Mouse (Mus musculus) intestine, embryonic 16.5 days (tissue): Measurements from ENCODE around the gene Tec. TPM values are rescaled to one million over a fixed set of nuclear protein-coding genes. Genes with fewer than 3 reads are reported as not detected.

Experiments
- ATAC-seq: fragments of 200-750 bp; cut with Nextera tagmentation; 2 replicates; pipeline ENCODE4 v1.8.0; 2017; ENCODE audit warnings: moderate TSS enrichment, moderate library complexity
- H3K27ac ChIP-seq: fragments of 300-500 bp; sonication (generic); 2 replicates; pipeline ENCODE4 v1.5.1; 2014; ENCODE audit warnings: mild to moderate bottlenecking, low read length
- H3K27me3 ChIP-seq: fragments of 300-500 bp; sonication (generic); replicated peaks from 2 replicates; pipeline ENCODE4 v1.6.1; 2014; ENCODE audit warnings: low read length, control low read depth, mixed read lengths; ENCODE audit not compliant: control insufficient read depth, insufficient read depth
- H3K36me3 ChIP-seq: fragments of 300-500 bp; sonication (generic); 2 replicates; pipeline ENCODE4 v1.6.1; 2014; ENCODE audit warnings: low read length, control low read depth; ENCODE audit not compliant: control insufficient read depth, insufficient read depth
- H3K4me1 ChIP-seq: fragments of 300-500 bp; sonication (generic); 2 replicates; pipeline ENCODE4 v1.6.1; 2014; ENCODE audit warnings: low read length, control low read depth, mixed read lengths; ENCODE audit not compliant: control insufficient read depth, insufficient read depth
- H3K4me2 ChIP-seq: fragments of 300-500 bp; sonication (generic); 2 replicates; pipeline ENCODE4 v1.6.1; 2014; ENCODE audit warnings: low read depth, low read length, control low read depth
- H3K4me3 ChIP-seq: fragments of 300-500 bp; sonication (generic); 2 replicates; pipeline ENCODE4 v1.5.1; 2014; ENCODE audit warnings: mild to moderate bottlenecking, low read length
- H3K9ac ChIP-seq: fragments of 300-500 bp; sonication (generic); 2 replicates; pipeline ENCODE4 v1.6.1; 2014; ENCODE audit warnings: low read depth, low read length
- H3K9me3 ChIP-seq: fragments of 300-500 bp; sonication (generic); 2 replicates; pipeline ENCODE4 v1.6.1; 2016; ENCODE audit warnings: low read length, control low read depth; ENCODE audit not compliant: control insufficient read depth
- WGBS: fragments of 180-500 bp; shearing (Covaris S2); extraction: QIAGEN DNeasy Blood & Tissue Kit; methylation state at CpG from one replicate; pipeline ENCODE4 v1.1.7; 2014; 5-methylcytosine and 5-hydroxymethylcytosine counted together
- polyA plus RNA-seq: library from polyadenylated mRNA; unstranded; fragments of >200 nt; fragmentation: Nextera tagmentation; extraction: Ambion mirVana; gene quantifications from 2 replicates; pipeline ENCODE4 v1.2.1, GENCODE M21; 2015

Gene Tec
- polyA plus RNA-seq, 1 experiment from 2014 or later = 14.9 TPM

DNA sequence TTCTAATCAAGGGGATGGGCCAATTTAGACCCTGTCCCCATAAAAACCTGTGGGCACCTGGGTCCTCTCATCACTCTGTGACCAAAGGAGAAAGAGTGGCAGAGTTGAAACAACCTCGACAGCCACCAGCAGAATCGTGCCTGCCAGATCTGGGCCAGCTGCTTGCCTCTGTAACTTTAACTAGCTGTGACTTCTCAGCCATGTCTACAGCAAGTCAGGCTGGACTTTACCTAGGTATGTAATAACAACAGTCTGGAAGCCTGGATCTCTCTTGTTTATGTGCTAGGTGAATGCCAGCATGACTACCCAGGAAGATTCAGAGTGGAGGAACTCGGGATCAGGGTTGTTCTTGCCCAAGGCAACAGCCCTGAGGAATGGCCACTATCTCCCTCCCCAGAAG is 83.6 kb downstream of the Tec start:
- Histone ChIP-seq H3K27ac (no peak overlapping the region), H3K36me3 (no peaks in the 10 kb centered on the region), H3K4me2 (no peak overlapping the region), H3K27me3 (no peaks in the 10 kb centered on the region), H3K9ac (no peak overlapping the region), H3K4me1 (no peaks in the 10 kb centered on the region), H3K9me3 (no peaks in the 10 kb centered on the region), H3K4me3 (no peak overlapping the region)
- WGBS = 76% methylated on average over 3 of the region's 3 CpGs
- no peak for ATAC-seq

DNA sequence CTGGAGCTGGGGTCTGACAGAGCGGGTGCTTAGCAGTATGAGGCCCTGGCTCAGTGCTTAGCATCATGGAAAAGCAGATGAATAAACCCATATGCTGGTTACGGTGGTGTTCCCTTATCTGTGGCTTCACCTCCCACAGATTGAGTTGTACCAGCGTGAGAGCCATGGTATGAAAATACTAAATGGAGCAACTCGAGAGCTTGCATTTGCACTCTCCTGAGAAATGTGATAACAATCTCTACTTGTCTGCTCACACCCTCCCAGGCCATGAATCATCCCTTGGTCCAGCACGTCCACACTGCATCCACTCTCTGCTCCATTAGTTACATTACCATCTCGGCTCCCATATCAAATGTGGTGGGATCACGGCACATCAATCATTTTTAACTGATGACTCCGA is 84.3 kb downstream of the Tec start:
- H3K9me3 ChIP-seq = no peaks in the 10 kb centered on the region
- no peak overlapping the region for H3K4me2 ChIP-seq
- H3K27me3 ChIP-seq = no peaks in the 10 kb centered on the region
- H3K4me3 ChIP-seq = no peak overlapping the region
- no peaks in the 10 kb centered on the region for H3K36me3 ChIP-seq
- H3K9ac ChIP-seq = no peak overlapping the region
- no peak overlapping the region for H3K27ac ChIP-seq
- no peak for ATAC-seq
- WGBS = 75% methylated on average over 8 of the region's 8 CpGs
- H3K4me1 ChIP-seq = no peaks in the 10 kb centered on the region

DNA sequence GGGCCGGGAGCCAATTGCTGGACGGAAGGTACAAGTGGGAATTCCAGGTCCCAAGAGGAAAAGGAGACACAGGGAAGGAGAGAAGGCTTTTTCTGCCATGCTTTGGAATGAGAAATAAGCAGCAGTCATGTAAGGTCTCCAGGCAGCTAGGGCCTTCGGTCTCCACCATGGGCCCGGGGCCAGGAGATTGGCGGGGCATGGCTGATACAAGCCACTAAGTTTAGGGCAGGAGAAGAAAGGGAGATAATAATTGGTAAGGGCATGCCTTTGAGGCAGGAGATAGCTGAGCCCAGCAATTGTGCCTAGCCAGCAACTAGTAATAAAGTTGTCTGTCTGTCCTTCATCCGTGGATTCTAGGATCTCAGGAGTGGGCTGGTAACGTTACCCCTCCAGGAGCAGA is 85.2 kb downstream of the Tec start:
- whole genome bisulfite sequencing = 91% methylated on average over 7 of the region's 7 CpGs
- Histone ChIP-seq H3K36me3 (no peaks in the 10 kb centered on the region), H3K27me3 (no peaks in the 10 kb centered on the region), H3K4me3 (no peak overlapping the region), H3K9me3 (no peaks in the 10 kb centered on the region), H3K27ac (no peak overlapping the region), H3K4me2 (no peak overlapping the region), H3K4me1 (no peaks in the 10 kb centered on the region), H3K9ac (no peak overlapping the region)
- no peak for ATAC-seq

DNA sequence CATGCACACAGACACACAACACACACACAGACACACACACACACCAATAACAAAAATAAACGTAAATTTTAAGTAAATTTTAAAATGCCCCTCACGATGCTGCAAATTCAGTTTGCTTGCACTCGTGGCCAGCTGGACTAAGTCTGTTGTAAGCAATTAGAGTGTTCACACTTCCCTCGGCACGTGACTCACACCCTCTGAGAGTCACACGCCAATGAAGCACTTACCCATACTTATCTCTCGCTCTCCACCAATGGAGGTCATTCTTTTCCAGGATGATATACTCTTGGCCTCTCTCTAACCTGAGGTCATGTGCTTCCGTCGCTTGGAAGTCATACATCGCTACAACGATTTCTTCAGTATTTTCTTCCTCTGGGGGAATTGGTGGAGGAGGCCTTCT is 86.5 kb downstream of the Tec start:
- H3K4me2 ChIP-seq = no peak overlapping the region
- no peaks in the 10 kb centered on the region for H3K9me3 ChIP-seq
- no peak for ATAC-seq
- no peaks in the 10 kb centered on the region for H3K27me3 ChIP-seq
- WGBS = 78% methylated on average over 11 of the region's 11 CpGs
- no peaks in the 10 kb centered on the region for H3K36me3 ChIP-seq
- H3K27ac ChIP-seq = no peak overlapping the region
- no peak overlapping the region for H3K4me3 ChIP-seq
- H3K4me1 ChIP-seq = no peaks in the 10 kb centered on the region
- H3K9ac ChIP-seq = no peak overlapping the region

DNA sequence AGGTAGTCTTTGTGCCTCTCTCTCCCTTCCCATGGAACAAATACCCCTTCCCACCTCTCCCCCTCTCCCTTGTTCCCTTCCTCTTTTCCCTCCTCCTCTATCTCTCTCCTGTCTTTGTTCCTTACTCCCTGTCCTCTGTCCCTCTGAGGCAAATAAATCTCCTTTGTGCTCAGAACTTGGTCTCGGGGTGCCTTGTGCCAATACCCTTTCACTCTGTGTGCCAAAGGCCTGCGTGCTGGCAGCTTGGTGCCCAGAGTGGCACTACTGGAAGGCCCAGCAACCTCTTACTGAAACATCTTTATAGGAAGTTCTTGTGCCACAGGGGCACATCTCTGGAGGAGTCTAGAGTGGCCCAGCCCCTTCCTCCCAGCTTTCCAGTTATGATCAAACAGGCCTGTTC is 91.7 kb downstream of the Tec start:
- no peak overlapping the region for H3K27ac ChIP-seq
- no peak for ATAC-seq
- no peaks in the 10 kb centered on the region for H3K36me3 ChIP-seq
- H3K4me2 ChIP-seq = no peak overlapping the region
- H3K4me3 ChIP-seq = no peak overlapping the region
- H3K9ac ChIP-seq = no peak overlapping the region
- no peaks in the 10 kb centered on the region for H3K4me1 ChIP-seq
- H3K27me3 ChIP-seq = no peaks in the 10 kb centered on the region
- 88% methylated on average over 2 of the region's 2 CpGs for WGBS
- no peaks in the 10 kb centered on the region for H3K9me3 ChIP-seq

DNA sequence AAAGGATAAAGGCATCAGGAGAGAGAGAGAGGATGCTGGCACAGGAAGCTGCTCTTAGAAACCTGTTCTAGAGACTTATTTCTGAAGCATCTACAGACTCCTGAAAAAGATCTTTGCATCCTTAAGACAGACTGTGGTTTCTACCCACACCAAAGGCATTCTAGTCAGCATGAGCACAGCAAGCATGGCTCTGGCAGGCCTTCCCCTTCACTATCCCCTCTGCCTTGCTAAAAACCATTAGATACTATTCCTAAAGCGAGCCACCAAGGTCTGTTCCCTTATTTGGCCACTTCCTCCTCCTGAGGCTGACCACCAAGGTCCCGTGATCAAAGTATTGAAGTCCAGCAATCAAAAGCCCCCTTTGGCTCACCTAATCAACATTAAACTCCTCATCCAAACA is 92.2 kb downstream of the Tec start:
- ATAC-seq = no peak
- Histone ChIP-seq H3K27ac (no peak overlapping the region), H3K9me3 (no peaks in the 10 kb centered on the region), H3K4me2 (no peak overlapping the region), H3K9ac (no peak overlapping the region), H3K4me3 (no peak overlapping the region), H3K4me1 (no peaks in the 10 kb centered on the region), H3K36me3 (no peaks in the 10 kb centered on the region), H3K27me3 (no peaks in the 10 kb centered on the region)
- 85% methylated on average over 2 of the region's 2 CpGs for WGBS

DNA sequence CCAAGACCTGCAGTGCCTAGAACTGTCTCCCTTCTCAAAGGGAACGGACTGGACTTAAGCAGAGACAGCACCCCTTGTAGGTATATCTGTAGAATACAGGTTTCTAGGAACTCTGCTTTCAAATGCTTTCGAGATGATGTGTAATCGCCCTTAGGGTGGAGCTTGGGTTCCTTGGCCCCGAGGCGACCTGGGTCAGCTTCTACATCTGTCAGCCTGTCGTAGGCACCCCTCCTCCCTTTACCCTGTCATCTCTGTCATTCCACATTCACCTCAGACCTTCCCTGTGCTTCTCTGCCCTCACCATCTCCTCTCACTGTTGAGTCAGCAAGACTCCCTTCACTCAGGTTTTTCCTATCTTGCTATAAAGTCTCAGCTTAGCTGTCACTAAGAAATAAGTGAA is 98.4 kb downstream of the Tec start:
- 55% methylated on average over 6 of the region's 6 CpGs for WGBS
- no peaks in the 10 kb centered on the region for H3K36me3 ChIP-seq

DNA sequence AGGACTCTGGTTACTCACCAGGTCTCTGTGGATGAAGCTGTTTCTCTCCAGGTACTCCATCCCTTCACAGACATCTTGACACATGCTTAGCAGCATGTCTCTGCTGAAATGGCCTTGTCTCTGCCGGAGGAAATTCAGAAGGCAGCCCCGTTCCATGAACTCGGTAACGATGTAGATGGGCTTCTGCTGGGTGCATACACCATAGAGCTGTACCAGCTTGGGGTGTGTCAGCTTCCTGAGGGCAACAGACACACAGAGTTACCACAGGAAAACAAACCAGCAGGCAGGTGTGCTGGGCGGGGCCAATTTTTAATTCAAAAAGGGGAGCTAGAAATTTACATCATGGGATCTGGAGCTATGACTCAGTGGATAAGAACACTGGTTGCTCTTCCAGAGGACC is 104.7 kb downstream of the Tec start:
- Histone ChIP-seq H3K36me3 (no peaks in the 10 kb centered on the region), H3K27ac (no peak overlapping the region), H3K4me2 (no peak overlapping the region), H3K9ac (no peak overlapping the region), H3K4me3 (no peak overlapping the region), H3K27me3 (no peaks in the 10 kb centered on the region), H3K4me1 (no peaks in the 10 kb centered on the region; the same call in 1 of the 2 replicates), H3K9me3 (no peaks in the 10 kb centered on the region)
- no peak for ATAC-seq
- WGBS = 84% methylated on average over 5 of the region's 5 CpGs

More for the DNA sequence above, 98.4 kb downstream of the Tec start:
- no peak for ATAC-seq
- Histone ChIP-seq H3K4me2 (no peak overlapping the region), H3K9ac (no peak overlapping the region), H3K4me3 (no peak overlapping the region), H3K27ac (no peak overlapping the region), H3K27me3 (no peaks in the 10 kb centered on the region), H3K9me3 (no peaks in the 10 kb centered on the region), H3K4me1 (no peaks in the 10 kb centered on the region)

DNA sequence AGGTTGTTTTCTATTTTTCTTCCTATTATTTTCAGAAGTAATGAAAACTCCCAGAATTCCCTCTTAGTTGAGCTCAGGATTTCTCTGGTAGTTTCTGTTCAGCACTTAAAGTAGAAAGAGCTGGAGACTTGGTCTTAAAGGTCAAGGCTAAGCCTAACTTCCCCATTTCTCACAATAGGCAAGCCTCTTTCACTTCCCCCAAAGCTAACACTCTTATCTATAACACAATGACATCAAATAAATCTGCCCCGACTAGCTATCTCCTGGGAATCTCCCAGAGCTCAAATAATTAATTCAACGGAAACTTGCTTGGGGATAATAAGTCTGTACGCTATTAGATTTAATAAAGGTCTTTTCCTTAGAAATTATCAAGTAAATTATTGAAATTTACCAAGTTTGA is 105.3 kb downstream of the Tec start:
- Histone ChIP-seq H3K9me3 (no peaks in the 10 kb centered on the region), H3K4me1 (no peaks in the 10 kb centered on the region; the same call in 1 of the 2 replicates), H3K4me3 (no peak overlapping the region), H3K9ac (no peak overlapping the region), H3K27me3 (no peaks in the 10 kb centered on the region), H3K36me3 (no peaks in the 10 kb centered on the region), H3K27ac (no peak overlapping the region), H3K4me2 (no peak overlapping the region)
- ATAC-seq = no peak
- WGBS = 60% methylated on average over 3 of the region's 3 CpGs

DNA sequence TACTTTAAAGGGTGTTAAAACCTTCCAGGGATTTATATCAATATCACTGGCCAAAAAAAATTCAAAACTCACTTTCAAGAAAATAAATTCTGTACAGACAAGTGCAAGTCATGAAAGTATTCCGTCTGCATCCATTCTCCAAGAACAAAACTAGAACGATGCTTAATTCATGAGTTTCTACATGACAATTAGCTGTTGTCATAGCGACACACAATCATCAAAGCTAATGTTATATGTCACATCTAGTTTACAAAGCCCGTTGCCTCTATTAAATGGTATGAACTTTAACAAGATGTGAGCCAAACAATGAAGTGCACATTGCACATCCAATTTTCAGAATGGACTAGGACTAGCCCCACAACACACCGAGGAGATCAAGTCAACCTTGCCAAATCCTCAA is 106.5 kb downstream of the Tec start:
- no peaks in the 10 kb centered on the region for H3K27me3 ChIP-seq
- no peaks in the 10 kb centered on the region for H3K9me3 ChIP-seq
- no peak overlapping the region for H3K9ac ChIP-seq
- no peak overlapping the region for H3K4me3 ChIP-seq
- no peak for ATAC-seq
- H3K4me1 ChIP-seq = no peaks in the 10 kb centered on the region; the same call in 1 of the 2 replicates
- no peak overlapping the region for H3K27ac ChIP-seq
- WGBS = 84% methylated on average over 5 of the region's 5 CpGs
- 0 out of 2 replicates have a peak, but pooled peaks cover 2% of the 10 kb centered on the region for H3K36me3 ChIP-seq
- H3K4me2 ChIP-seq = no peak overlapping the region
